Mouse (Mus musculus) activated CD4-positive, CD25-positive, alpha-beta regulatory T cell, adult 4 months (primary cell): ENCODE measurements around the gene Far2. TPM values are rescaled to one million over a fixed set of nuclear protein-coding genes. Genes with fewer than 3 reads are reported as not detected.
A peak's percentile ranks its signal among the peaks of the same experiment; 100 is the strongest.
"Not testable (repeated sequence)": the region's sequence is repeated elsewhere in the genome, so short reads cannot be mapped to it uniquely, and the experiment has no call there.

Experiments used
- ATAC-seq: one replicate; pipeline ENCODE4 v1.8.0; 2017
- polyA plus RNA-seq, 2 experiments: library from polyadenylated mRNA; unstranded; fragments of 100-300 nt; shearing (Covaris generic); gene quantifications; one replicate each; pipeline ENCODE4 v1.2.1; 2017

Far2 gene
- polyA plus RNA-seq, 2 experiments from 2014 or later = 2.7 to 3.0 TPM

DNA sequence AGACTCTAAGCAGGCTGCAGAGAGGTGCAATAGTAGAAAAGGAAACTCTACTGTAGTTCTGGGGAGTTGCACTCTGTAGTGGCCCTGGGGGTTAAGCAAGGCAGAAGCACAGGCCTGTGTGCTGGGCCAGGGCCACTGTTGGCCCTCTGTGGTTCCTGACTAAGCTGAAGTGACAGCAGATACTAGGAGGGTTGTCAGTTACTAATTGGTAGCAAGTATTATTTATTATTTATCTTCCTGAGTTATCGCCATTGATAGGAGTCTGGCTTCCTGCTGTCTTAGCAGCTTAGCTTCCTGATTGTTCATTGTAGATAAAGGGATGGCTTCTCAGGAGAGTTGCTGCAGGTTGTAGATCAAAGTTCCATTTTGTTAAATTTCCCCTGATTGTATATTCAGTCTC, 73.6 kb downstream of the Far2 start:
- ATAC-seq = no peak

DNA sequence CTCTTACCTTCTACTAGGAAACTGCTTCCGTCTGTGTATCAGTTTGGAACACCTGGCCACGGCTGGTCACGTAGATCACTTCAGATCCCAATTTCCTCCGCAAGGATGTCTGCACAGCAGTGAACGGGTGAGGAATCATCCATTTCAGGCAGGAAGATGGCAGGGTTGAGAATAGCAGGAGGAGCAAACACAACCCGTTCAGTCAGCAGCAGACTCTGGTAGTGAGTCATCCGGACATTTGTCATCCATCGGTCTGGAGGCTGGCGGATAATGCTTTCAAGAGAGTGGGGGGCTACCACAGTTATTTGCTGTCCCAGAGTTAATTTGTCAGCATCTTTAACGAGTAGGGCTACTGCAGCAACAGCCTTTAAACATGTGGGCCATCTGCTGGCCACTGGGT, 79.8 kb downstream of the Far2 start:
- not testable (repeated sequence) for ATAC-seq

DNA sequence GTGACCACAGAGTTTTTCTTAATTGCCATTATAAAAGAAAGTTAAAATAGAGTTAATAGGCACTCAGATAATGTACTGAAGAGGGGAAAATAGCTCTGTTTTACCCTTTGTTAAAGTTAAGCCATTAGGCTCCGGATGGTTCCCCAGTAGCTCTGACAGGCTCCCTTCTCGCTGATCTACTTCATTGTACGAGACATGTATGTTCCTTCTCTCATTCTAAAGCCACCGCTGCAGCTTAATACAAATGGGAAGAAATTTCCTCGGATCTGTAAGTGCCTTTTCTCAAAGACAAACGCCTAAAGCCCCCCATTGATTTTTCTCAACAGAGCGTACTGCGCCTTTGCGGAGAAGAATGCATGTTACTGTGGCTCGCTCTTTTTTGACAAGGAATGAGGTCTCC, 85.3 kb downstream of the Far2 start:
- ATAC-seq = no peak

DNA sequence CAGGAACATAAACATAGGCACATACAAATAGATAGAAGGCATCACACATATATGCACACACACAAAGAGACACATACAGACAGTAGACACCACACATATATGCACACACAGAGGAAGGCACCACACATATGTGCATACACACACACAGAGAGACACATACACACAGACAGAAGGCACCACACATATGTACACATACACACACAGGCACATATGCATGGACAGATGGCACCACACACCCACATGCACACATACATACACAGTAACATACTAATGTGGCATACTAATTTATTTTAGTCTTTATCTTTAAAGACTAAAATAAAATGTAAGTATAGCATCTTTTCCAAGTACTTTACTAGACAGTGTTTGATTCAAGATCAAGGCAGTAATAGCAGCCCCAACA, 86.5 kb downstream of the Far2 start:
- no peak for ATAC-seq

DNA sequence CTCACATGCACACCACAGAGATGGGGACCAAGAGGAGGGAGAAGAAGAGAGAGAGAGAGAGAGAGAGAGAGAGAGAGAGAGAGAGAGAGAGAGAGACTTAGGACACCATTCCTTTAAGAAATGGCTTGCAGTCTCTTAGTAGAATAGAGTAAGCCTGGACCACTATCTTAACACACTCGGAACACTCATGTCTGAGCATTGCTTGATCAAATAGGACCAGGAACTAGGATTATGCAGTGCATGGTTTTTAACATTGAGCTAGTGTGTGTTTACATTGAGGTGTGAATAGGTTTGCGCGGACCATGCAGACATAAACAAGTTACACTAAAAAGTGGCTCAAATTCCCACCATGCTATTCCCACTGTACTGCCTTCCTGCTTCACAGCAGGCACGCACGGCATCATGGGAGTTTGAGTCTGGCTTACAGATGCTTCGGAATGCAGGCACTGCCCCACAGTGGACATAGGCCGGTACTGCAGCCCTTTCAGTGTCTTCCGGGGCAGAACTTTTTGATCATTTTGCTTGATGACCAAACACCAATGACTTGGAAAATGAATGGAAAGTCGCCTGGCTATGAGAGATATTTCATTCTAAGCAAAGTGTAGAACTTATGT, 88.8 kb downstream of the Far2 start:
- ATAC-seq = no peak

DNA sequence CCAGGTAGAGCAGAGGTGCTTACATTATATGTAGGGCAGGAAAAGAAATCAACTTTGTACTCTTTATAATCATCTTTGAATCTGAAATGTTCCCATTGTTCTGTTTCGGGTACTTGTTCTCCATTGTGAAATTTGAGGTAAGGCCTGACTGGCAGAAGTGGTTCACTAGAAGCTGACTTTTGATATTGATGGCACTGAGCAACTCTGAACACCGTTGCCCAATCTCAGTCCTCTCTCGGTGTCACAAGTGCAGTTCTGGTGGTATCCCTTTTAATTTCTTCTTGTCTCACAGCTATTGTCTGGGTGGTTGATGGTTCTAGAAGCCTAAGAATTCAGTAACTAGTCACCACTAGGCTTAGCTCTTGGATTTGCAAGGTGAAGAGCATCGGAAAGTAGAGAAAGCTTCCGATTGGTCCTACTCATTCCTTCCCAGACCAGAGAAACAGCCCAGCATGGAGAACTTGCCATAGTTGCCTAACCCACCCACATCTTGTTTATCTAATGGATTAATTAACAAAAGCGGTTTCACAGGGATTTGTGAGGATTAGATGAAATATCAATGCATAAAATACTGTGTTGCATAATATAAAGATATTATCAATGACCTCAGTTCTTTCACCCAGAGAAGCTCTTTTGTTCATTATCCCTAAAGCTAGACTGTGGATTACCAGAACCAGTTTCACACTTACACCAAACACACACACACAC, 92.4 kb downstream of the Far2 start:
- ATAC-seq = no peak

DNA sequence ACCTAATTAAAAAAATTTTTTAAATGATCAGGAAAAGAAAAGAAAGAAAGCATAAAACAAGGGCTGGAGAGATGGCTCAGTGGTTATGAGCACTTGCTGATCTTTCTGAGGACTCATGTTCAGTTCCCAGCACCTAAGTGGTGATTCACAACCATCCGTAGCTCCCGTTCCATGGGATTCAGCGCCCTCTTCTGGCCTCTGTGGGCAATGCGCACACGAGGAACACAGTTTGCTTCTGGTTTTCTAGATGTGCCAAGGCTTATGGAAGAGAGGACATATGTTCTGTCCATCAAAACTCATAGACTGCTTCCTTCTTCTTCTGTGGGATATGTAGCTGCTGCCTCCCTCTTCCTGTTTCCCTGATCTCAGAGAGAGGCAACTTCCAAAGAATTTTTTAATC, 94.8 kb downstream of the Far2 start:
- no peak for ATAC-seq

DNA sequence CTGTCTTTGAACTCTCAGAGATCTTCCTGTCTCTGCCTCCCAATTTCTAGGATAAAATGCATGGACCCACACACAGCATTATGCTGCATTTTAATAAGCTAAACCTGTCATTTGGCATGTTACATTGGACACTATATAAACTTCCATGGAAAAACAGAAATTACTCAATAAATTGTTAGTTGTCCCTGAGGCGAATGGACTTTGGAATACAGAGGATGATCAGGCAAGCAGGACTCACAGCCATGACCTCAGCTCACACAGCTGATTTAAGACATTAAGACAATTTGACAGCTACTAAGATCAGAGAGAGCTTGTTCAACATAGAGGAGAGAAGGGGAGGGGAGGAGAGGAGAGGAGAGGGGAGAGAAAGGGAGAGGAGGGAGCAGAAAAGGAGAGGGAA, 95.4 kb downstream of the Far2 start:
- ATAC-seq = no peak

DNA sequence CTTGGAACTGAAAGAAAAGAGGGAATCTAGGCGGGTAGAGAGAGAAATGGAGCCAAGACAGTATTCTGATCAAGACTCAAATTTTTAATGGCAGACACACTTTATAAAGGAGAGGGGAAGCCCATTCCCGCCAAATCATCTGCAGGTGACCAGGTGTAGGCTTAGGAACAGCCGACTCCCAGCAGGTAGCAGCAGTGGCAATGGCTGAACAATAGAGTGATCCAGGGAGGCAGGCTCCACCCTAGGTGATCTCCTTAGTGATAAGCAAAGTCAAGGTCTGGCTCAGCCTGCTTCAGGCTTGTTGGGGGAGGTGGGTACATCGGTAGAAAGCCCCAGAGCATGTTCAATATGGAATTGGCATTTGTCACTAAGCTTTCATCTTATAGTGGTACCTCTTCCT, 105.2 kb downstream of the Far2 start:
- ATAC-seq = not testable (repeated sequence)

DNA sequence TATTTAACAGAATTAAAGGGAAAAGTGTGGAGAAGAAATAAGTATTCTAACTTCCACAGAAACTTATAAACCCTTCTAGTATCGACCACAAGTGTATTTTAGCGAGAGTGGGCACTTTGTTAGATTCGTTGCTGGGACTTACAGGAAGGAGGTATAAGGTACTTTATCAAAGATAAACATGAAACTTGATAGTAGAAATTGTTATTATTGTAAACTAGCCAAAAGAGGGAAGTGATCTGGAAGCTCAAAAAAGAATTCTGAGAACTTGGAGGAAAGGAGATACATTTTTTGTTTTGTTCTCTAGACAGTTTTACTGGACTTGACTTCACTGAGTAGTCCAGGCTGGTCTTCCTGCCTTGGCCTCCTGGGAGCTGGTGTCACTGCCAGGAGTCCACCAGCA, 125.8 kb downstream of the Far2 start:
- no peak for ATAC-seq

DNA sequence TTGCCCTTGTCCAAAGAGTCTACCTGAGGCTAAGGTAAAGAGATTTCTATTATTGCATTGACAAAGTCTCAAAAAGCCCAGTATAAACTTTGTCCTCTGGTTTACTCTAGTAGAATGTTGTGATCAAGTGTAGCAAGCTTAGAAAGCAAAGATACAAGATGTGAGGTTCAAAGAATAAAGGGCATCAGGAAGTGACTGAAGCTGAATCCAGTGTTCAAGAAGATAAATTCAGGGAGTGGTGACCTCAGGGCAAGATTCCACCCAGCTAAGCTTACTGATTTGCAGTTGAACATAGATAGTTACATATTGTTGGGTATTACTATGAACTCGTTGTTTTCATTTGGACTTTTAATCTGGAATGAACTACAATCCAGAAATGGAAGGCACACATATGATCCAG, 138.6 kb downstream of the Far2 start:
- no peak for ATAC-seq

DNA sequence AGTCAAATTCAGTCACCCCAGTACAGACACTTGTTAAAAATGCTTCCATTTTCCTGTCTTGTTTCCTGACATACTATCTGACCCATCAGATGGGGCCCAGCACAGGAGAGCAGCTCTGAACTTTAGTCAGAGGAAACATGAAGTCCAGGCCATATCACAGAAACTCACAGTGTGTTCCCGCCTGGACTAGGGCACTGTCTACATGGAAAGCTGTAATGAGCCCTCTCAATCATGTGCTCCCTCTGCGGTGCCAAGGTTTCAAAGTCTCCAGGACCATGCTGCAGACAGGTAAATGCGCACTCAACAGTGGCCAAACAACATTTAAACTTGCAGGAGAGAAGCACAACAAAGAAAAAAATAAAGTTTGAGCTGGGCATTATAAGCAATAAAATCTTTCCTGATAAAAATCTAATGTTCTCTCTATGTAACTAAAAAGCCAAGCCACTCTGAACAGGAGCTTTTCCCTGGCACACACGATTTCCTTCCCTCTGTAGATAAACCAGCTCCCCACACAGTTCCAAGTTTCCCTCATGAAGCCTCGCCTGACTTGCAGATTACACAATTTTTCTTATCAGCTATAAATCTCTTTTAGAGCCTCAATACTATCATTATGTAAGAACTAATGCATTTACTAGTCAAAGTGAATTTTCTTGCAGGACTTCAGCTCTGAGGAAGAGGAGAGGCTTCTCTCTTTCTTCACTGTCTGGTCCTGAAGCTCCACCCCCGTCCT, 147.1 kb downstream of the Far2 start:
- no peak for ATAC-seq

DNA sequence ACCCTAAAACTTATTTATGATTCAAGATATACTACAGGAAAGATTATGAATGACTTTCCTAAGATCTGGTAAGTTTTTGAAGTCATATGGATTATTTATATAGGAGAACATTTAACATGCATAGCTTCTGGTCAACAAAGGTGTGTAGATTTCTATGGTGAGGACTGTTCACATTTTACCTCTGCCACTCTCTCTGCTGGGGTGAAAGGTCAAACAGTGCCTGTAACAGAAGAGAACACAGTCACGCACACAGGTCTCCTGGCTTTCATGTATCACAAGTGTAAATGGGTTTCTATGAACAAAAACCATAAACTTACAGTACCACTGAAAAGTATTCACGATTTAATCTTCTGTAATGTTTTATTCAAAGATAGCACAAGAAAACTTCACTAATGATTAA, 152.1 kb downstream of the Far2 start:
- ATAC-seq = no peak

DNA sequence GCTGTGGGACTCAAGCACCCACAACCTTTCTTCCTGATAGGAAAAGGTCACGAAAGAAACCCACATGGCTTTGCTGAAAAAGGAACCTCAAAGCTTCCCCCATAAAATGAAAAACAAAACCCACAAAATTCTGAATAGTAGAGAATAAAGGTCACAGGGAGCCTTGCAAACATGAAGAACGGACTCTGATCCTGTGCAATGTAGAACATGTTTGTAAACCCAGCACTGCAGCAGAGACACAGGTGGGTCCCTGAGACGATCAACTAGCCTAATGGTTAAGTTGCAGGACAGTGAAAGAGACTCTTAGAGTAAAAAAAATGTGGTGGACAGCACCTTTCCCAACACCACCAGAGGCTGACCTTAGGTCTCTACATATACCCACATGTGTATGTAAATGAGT, 152.7 kb downstream of the Far2 start:
- ATAC-seq = no peak

DNA sequence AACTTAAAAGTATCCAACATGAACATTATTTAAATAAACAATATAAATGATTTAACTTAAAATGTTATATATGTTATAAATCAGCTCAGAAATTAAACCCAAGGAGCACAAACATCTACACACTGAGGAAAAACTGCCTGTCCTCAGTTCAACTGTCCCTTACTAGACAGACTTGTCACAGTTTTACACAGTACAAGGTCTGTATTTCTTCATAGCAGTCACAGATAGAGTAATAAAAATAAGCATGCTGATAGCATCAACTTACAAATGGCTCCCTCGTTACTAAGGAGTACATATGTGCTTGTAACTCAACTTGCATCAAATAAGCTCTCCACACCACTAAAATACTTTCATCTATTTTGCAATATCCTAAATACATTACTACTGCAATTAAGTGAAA, 158.1 kb downstream of the Far2 start:
- ATAC-seq = no peak

DNA sequence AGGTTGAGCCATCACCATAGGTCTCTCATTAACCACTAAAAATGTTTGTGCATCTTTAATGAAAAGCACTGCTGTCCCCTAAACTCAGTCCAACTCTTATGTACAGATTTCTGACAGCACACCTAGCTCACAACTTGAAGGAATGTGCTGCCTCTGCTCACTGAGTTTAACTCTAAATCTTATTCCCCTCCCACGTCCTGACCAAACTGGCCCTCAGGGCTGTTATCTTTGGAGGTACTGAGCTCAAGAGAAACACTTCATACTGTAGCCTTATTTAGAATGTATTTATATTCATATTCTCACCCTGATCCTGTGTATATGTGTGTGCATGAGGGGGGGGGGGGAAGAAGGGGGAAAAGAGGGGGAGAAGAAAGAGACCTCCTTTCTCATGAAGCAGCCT, 160.5 kb downstream of the Far2 start:
- ATAC-seq = no peak

DNA sequence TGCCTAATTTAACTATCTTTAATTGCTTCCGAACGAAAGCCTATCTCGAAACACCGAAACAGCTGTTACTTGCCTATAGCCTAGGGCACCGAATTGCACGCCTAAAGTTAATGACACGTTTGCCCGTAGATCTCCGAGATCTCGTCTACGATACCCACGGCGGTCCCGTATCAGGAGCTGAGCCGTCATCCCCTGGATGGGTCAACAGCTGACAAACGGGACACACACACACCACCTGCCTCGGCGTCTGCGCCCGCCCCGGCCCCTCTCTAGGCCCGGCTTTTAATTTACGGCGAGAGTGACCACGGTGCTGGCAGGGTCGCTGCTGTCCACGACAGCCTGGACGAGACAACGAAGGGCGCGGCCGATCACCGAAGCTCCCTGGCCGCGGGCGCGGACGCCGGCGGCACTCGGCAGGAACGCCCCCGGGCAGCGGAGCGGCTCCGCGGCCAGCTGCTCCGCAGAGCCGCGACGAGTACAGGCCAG, 164.4 kb downstream of the Far2 start:
- ATAC-seq = peak; percentile 3

DNA sequence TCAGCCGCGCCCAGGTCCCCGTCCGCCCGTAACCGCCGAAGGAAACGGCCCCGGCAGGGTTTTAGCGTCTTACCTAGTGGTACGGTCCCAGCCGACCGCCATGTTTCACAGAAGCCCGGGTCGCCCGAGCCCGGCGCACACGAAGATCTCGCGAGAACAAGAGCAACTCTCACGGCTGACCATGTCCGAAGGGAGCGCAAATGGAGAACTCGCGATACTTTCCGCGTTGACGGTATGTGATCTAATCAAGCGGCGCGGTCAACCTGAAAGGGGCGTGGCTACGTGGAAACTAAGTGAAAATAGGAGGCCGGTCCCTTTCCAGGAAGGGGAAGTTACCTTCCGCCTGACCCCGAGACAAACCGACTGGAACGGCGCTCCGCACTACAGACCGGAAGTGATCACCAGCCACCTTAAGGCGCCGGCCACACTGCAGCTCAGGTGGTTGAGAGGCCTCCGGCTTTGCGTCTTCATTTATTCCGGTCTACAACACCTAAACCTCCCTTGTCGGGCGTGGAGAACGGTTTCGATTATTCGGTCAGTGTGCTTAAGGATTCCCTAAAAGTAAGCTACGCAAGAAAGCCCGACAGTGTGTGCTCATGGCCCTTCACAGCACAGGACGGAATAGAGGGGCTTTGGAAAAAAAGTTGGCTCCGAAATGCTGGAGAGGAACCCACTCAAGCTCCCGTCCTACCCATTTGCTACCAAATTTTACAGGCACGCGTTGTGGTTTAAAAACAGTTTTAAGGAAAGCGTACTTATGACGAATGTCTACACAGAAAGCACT, 165.0 kb downstream of the Far2 start, which contains the start of gene Ergic2:
Gene Ergic2 (minus strand): TSS at position 478 of the 784 bp plus-strand sequence.
- ATAC-seq = peak; percentile 87

DNA sequence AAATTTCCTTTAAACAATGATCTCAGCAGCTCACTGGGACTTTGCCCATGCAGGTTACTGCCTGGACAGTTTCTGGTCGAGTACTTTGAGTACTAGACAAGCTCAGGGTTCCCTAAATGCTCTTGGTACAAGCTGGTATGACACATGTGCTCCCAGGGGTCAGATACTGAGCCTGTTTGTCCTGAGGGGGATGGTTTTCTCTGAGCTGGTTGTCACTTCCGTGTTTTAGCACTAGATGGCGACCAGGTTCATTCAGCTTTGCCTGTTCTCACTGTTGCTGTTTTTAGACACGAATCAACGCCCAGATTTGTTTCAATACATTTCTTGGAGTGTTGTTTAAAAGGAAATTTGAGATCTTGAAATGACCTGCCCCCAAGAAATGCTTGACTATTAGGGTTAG, 167.7 kb downstream of the Far2 start:
- ATAC-seq = no peak

DNA sequence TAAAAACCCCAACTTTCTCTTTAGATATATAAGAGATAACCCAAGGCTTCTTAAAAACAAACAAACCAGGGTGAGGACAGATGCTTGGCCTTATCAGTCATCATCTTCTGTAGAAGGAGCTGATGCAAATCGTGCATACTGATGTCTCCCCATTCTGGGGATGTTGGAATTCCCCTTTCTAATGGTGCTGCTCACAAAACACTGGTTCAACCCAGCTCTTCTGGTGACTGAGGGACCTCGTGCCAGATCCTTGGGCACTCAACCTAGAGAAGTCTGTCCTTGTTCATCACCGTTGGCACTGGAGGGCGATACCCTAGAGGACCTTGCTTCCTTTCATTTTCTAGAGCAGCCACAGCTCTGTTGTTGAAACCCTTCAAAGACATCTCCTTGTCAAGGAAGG, 169.7 kb downstream of the Far2 start:
- ATAC-seq = no peak

DNA sequence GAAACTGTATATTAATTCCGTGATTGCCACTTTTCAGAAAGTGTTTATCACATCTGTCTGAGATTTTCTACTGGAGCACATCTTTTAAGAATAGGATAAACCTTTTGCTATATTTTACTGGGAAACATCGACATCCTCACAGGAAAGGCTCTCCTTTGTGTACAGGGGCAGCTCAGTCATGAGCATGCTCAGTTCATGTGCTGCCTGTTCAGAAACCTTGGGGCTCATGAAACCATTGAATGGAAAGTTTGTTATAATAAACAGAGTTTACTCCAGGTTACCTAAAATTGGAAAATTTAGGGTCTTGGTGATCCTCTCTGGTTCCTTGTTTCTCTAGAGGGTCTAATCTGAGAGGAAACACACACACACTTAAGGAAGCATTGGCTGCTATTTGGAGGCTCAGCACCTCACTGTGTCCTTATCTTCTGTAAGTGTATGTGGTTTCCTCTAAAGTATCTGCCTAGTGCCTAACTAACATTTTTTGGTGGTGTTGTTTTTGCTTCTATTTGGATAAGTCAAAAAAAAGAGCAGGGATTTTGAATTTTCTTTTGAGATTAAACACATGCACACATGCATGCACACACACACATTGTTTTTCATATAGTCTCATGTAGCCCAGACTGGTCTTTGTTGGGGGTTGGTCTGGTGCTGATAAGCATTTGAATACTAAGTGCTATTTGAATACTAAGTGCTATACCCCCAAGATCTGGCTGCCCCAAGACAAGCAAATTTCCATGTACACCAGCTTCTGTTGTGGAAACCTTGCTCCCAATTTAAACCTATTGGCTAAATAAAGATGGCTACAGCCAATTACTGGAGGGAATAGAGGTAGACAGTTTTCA, 171.4 kb downstream of the Far2 start:
- no peak for ATAC-seq

DNA sequence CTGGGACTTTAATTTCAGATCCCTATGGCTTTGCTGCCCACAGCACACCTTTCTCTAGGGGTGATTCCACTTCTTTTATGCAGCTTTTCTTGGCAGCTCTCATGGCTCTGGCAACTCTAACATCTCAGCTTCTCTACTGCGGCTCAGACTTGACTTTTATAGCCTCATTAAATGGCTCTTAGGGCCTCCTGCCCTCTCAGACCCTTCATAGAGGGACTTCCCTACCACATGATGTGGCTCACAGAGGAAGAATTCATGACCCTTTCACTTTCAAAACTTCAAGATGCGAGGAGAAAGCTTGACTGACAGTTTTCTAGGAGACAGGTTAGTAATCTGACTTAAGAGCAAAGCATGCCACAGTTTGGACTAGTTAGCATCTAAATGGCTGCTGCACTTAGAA, 175.6 kb downstream of the Far2 start:
- ATAC-seq = no peak
